Mouse (Mus musculus) cerebellum, adult 8-10 months (tissue): ENCODE measurements at regions not wholly inside any gene's neighbourhood (a gene's known extent, or its start where the extent isn't known, plus 50 kb on each side); places are given as distances from the start of the nearest gene placed in this dataset.

Experiments used
- DNase-seq: peaks from one replicate; pipeline ENCODE4 v3.0.0; 2022

DNA sequence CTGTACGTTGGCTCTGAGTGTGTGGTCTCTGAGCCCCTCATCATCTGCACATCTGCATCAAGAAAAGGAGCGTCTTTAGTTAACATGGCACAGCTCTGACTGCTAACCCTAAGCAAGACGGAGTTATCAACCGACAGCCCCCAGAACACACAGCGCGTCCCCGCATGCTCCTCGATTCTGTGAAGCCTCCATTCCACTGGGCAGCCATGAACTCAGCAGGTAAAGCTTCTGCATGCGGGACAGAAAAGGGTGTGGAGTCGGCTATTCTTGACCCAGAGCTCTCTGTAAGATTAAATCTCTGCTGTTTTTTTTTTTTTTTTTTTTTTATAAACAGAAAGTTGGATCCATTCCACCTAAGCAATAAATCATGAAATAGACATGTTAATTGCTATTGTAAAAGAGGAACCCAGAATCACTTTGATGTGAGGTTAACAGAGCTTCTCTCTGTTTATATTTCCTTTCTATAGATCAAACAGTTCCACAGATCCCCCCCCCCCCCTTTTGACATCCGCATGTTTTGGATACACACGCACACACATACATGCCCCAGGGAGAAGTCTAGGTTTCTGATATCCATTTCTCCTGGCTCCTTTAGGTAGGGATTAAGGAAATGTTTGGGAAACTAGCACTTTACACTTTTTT is 328.9 kb downstream of the Mex3b start:
- no peak for DNase-seq

DNA sequence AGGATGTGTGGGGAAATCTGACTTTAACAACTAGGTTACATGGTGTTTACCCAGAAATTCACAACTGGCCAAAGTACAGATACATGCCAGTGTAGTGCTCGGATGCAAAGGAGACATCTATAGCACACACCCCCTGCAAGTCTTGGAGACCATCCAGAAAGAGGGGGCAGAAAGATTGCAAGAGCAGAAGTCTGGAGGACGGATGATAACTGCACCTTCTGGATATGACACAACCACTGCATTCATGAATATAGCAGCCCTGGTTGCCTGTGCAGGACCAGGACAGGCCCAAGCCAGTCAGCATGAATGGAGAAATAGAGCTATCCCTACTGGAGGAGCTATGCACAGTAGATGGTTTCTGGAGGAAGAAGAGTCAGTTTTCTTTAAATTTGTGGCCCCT is 330.4 kb downstream of the Mex3b start:
- no peak for DNase-seq

DNA sequence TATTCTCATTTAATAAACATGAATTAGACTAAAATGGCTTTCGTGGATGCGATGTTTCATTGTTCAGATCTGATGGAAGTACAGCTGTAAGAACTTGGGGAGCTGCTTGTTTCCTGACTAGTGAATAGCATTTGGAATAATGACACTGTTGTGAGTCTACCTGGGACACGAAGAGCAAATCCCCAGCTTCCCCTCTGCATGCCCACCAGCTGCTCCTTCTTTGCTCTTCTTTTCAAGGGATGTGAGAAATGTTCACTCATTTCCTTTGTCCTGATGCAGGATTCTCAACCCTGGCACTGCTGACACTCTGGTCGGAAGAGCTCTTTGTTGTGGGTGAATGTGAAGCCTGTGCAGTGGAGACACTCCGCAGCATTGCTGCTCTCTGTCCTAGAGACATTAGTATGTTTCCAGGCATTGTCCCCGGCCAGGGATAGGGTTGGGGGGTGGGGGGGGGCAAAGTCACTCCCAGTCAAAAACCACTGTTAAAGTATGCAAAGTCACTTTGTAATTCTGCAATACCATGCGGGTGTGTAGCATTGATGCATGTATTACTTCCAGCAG is 334.1 kb downstream of the Mex3b start:
- no peak for DNase-seq

DNA sequence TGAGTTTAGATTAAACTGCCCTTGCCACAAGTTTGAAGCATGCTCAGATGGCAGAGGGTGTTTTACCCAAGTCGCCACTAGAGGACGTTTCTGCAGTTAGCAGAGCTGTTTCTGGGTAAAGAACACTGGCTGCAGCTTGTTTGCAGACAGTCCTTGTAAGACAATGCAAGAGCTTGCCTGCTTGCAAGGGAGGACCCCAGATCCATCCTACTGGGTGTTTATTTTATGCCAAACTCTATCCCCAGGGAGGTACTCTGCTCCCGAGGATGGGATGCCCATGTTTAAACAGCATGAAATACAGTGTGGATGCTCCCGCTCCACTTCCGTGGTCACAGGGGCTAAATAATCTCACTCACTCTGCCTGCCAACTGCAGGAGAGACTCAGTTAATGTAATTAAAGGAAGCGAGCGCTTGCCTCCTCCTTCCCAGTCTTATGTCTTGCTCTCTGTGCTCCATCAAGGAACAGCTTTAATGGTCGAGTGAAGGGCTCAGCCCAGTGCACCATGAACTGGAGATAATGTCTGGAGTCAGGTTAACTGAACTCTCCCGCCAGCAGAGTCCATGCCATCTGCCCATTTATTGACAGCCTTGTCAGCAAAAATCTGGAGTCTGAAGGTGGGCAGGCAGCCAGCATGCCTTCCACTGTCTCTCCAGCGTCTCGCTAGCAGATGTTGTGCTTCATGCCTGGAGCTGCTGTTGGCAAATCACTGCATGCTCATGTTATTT is 334.8 kb downstream of the Mex3b start:
- peak; percentile 41 for DNase-seq

DNA sequence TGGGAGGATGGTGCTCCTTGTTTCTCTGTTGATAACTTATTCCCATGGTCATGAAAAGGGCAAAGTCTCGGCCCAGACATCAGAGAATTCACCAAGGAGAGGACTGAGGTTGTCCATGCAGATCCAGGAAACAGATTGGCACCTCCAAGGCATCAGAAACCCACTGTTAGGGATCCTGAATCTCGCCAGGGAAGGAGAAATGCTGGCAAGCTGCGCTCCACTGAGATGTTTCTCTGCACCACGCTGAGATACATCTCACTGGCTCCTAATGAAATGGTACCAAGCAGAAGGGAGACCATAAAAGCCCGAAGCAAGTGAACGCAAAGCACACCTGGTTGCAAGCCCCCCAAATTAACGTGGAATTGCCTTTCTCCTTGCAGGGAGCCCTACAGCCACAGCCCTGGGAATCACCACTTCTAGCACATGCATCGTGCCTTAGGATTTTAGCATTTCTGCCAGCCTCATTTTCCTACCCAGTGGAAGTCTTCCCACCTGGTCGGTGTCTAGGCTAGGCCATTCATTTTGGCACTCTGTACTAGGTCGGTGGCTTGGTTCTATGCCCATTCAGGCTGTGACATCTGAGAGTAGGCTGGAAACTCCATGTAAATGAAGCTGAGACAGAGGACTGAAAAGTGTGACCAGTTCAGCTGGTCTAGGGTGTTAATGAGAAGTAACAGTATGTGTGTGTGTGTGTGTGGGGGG is 336.3 kb downstream of the Mex3b start:
- DNase-seq, result peak; percentile 21

DNA sequence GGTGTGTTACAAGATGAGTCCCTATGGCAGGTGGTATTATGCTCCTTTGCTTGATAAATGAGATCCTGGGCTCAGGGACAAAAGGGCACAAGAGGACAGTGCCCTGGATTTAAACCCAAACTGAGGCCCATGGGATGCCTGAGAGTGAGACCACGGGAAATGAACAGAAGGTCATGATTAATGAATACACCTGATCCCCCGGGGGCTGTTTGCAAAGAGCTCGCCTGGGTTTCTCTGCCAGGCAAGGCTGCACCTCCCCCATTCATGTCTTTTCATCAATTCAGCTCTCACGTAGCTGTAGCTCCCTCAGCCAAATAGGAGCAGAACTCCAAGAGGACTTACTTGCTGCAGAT is 336.9 kb downstream of the Mex3b start:
- DNase-seq, result no peak

DNA sequence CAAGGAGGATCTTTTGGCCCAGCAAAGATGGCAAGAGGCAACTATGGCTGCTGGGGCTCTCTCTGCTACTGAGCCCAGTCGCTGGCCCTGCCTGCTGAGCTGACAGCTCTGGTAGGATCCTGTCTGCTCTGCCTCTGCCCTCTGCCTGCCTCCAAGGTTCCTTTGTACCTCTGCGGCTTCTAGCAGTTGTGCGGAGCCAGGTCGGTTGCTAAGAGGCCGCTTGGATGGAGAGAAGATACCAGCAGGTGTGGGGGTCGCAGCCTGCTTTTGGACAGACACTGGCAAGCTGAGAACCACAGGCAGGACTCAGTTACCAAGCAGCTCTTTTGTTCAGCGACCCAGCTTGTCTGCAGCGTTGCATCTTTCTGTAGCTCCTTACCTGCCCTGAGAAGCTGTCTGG is 337.6 kb downstream of the Mex3b start:
- no peak for DNase-seq

DNA sequence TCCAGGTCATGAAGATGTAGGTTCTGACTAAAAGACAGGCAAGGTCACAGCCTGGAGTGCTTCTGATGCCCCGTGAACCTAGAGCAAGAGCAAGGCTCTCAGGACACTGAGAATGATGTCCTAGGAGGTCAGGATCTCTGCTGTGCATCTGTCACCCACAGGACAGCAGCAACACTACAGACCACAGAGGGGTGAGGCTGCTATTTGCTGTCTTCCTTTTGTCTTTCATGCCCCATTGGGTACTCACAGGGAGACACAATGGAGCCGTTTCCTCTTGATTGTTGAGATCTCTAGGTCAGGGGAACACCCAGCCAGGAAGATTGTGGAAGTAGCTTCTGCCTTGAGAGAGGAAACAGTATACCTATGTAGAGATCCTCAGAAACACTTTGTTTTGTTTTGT is 339.9 kb downstream of the Mex3b start:
- DNase-seq, result no peak

DNA sequence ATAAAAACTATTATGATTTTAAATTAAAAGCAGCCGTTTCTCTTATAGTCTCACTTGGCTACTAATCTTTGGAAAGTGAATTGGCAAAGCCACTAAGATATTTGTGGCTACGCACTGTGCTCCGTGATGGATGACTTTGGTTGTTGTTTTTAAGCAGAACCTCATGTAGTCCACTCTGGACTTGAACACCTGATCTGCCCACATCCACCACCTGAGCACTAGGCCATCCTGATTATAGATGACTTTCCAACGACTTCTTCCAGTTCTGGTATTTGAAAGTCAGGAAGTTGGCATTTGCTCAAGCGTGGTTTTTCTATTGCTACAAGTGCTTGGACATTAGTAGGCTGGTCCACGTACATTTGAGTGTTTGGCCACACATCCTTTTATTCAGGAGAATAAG is 344.5 kb downstream of the Mex3b start:
- no peak for DNase-seq

DNA sequence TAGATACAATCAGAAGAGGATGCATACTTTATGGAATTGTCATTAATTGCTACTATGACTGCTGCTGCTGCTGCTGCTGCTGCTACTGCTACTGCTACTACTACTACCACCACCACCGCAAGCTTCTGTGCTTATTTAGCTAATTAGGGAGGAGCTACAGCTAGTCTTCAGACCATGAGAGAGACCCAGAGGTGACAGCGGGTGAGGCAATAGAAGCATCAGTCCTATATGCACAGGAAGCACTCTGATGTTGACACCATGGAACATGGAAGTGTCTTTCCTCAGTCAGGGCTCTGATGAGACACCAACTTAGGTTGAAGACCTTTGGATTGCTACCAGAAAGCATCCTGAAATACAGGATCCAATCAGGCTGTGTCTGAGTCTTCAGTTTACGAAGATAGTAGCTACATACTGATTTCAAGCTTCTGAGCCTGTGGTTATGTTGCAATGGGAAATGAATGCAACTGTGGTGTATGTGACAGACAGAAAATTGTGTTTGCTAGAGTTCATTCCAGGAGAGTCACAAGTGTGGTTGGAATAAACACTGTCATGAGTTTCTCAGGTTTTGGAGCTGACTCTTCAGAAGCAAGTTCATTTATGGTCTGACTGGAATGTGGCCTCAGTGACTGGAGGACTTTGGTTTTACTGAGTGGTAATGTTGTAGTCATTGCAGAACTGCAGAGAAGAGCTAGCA is 355.0 kb downstream of the Mex3b start:
- DNase-seq, result no peak

DNA sequence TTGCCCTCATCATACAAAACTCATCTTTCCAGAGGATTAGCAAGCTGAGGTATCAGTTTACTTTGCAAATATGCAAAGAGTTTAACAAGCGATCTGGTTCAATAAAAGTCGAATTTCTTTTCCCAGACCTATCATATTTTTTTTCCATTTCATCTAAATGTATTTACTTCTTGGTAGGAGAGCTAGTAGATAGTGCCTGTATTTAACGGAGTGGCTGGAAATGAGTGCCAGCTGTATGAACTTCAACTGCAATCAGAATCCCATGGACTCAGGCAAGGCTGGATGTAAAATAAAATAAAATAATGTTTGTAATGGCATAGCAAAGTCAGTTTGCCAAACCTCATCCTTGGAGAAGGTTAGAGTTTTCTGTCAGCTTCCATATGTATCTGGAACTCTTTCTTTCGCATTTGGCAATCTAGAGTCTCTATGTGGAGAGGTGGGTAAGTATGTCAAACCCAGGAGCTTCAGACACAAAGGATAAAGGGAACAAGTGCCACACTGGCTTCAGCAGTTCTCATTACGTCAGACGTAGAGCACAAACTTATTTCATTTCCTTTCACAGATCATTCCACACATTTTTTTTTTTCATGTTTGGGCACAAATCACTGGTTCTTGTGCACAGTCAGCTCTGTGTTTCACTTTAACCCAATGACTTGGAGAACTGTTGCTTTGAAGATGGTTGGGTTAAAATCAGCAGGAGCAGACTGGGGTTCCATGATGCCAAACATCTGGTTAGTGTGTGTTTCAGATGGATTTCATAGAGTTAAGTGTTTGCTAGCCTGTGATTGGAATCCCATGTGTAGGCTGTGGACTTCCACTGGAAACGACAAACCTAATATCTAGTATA is 357.2 kb upstream of the Tmc3 start:
- DNase-seq, result no peak

DNA sequence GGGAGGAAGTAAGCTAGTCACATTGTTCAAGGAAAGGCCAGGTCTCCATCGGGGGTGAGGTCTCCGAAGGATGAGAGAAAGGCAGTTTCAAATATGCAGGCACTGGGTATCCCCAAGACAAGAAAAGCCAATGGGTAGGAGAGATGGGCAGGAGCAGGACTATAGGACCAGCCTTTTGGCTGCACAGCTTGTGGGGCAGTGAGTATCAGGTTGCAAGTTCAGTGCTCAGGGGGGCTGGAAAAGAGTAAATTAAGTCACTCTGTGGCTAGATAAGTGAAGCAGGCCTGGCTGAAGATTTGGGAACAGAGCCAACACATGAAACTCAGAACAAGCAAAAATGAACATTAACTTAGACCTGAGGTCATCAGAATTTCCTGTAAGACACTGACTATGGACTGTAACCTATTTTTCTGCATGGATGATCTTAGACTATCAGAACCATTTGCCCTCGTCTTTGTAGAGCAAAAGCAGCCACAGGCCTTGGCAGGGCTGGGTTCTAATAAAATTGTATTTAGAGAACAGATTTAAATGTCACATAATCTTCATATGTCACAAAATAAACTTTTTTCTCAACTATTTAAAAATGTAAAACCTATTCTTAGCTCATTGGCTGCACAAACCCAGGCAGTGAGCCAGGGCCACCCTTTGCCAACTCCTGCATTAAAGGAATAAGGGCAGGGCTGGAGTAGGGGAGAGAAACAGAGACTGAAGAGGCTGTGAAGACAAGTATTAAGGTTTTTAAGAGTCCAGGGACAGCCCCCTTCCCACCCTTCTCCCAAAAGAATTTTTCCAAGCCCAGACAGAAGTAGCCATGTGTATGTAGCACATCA is 354.0 kb upstream of the Tmc3 start:
- no peak for DNase-seq

DNA sequence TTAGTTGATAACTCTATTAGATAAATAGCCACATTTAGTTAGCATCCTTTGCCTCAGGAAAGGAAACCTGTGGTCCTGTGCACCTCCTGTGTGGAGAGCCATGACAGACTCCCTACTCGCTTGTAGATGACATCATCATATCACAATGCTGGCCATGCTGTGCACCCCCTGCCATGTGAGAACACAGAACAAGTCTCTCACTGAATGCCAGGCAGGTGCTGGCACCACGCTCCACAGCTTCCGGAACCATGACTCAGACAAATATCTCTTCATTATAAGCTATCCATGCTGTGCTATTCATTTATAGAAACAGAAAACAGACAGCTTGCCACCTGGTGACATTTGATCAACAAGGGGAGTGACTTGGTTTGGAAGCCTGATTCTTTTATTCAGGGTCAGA is 349.1 kb upstream of the Tmc3 start:
- DNase-seq, result peak; percentile 69

DNA sequence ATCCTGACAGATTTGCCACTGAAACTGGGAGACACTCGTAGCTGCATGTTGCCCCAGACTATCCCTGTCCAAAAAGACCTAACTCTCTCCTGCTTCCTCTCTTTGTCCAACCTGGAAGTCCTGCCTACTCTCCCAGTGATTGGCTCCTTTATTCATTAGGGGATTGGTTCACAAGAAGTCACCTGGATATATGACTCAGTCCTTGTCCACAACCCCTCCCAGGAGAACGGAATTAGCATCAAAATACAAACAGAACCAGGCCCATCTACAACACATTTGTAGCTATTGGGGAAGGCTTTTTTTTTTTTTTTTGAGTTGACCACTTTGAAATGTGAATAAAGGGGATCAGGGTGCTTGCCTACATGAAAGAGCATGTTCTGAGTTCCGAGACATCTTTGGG is 347.4 kb upstream of the Tmc3 start:
- DNase-seq, result no peak

DNA sequence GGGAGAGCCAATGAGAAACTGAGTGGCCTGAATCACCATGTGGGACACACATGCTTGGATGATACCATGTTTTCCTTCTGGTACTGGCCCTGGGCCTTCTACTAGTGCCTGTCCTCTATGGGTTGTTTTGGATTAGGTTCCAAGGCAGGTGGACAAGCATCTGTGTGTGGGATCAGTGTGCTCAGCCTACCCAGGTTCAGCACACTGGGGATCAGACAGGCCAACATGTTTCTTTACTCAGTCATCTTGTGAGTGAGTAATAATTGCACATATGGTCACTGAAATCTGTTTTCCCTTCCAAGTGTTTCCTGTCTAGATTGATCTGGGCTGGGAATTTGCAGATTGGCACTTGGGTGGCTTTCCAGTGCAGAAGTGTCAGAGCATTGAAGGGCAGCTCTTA is 346.6 kb upstream of the Tmc3 start:
- DNase-seq, result peak; percentile 56

DNA sequence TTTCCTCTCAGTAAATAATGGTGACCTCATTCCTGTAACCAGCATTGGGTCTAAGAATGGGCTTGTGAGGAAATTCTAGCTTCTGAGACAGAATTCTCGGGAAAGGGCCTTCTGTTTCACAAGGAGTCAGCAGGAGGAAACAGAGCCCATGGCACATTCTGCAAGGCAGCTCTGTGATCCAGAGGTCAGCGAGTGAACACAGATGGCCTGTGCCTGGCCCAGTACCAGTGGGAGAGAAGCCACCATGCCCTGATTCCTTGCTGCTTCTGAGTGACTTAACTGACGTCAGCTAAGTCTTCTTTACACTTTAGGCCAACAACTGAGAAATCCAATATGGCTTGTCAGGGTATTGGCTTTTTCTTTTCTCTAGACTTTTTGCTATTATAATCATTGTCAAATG is 342.5 kb upstream of the Tmc3 start:
- DNase-seq, result peak; percentile 70

DNA sequence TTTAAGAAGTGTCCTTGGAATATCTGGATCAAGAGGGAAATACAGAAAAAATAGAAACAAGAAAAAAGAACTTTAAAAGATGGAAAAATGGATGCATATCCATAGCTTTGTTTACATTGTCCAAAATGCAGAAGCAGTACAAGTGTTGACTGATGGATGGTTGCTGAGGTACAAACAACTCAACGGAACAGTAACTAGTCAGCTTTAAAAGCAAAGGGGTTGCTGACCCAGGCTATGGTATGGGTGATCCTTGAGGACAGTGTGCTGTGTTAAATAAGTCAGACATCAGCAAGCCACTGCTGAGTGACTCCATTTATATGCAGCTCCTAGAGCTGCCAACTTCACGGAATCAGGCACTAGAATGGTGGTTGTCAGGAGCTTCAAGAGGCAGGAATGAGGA is 338.9 kb upstream of the Tmc3 start:
- no peak for DNase-seq

DNA sequence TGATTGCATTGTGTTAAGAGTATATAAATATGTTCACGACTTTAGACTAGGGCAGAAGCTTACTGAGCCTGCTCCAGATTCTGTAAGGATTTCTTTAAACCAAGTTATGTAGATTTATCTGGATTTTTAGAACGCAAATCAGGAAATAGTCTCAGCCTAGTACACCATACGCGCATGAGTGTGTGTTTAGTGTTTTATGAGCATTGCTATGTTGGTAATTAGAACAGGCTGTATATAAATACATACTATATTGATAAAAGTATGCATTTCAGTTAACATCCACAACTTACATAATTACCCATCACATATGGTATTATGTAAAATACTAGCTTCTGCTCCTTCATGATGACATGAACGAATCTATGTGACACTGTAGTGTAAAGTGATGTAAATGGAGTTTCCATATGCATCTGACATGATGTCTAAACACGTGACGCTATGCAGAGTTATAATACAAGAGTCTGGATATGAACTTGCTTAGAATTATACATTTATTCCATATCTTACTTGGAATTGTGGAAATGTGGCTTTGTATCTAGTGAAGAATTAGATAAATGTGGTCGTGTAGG is 332.6 kb upstream of the Tmc3 start:
- no peak for DNase-seq

DNA sequence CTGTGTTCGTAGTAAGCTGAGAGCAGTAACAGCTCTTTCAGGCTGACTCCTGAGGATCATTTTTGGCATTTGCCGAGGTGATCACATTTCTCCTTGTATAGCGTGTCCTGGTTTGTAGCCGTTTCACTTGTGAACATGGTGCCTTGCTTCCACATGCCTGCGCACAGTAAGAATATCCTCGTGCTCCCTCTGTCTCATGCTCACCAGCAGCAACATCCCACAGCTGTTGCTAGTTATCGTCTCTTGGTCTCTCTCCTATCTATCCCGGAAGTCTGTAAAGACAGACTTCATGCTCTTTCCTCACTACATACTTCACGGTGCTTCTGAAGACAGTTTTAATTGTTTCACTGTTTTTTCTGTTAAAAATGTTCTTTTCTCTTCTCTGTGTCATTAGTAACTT is 331.7 kb upstream of the Tmc3 start:
- no peak for DNase-seq

DNA sequence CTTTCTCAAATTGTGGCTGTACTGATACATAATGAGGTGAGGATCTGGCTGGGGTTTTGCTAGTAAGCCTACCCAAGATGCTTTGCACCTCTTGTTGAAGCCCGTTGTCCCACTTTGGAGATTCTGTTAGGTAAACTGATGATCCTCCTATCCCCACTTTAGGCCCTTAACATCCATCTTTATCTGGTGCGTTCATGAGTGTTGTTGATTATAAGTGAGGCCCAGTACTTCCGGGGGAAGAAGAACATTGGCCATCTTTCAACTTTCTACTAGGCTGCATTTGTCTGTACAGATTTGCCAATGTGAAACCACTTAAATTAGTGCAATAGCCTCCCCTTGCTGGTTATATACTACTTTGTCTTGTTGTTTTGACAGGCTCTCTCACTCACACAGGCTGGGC is 331.3 kb upstream of the Tmc3 start:
- DNase-seq, result no peak

DNA sequence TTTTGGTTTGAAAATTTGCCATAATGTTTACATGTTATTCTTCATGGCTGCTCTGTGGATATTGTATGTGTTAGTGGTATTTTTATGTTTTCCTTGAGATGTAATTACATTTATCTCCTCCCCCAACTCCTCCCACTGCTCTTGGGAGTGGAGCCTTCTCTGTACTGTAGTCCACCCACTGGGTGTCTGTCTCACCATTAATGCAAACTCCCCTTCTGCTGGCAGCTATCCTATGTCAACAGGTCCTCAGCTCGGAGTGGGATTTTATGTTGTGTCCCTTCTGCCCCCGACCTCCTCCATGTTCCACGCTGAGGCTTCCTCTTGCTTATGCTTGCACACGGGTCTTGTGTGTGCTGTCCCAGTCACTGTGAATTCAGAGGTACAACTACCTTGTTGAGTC is 330.3 kb upstream of the Tmc3 start:
- no peak for DNase-seq
